Mouse (Mus musculus) forelimb bud, embryonic 11.5 days (tissue): ENCODE data around the gene Cd52.

Experiments
- DNase-seq: peaks from one replicate; pipeline ENCODE4 v3.0.0-alpha.2; 2012; ENCODE audit warnings: low read depth, low spot score

Gene Cd52

GRCm38 (mm10) chr4:134119644-134120043, 24.8 kb upstream of the Cd52 start:
- DNase-seq = no peak

- no peak for DNase-seq
These were observed 24.2 kb upstream of the Cd52 start for GRCm38 (mm10) chr4:134119042-134119441.

- no peak for DNase-seq
These were observed 23.4 kb upstream of the Cd52 start for GRCm38 (mm10) chr4:134118126-134118800.

GRCm38 (mm10) chr4:134117012-134117411, 22.1 kb upstream of the Cd52 start:
- no peak for DNase-seq

- no peak for DNase-seq
These were observed 21.6 kb upstream of the Cd52 start for GRCm38 (mm10) chr4:134116501-134116900.

- no peak for DNase-seq
These were observed 20.6 kb upstream of the Cd52 start for GRCm38 (mm10) chr4:134115215-134116144.

- no peak for DNase-seq
These were observed 19.2 kb upstream of the Cd52 start for GRCm38 (mm10) chr4:134114038-134114437.

GRCm38 (mm10) chr4:134113356-134113994, 18.6 kb upstream of the Cd52 start:
- no peak for DNase-seq

- no peak for DNase-seq
These were observed 17.5 kb upstream of the Cd52 start for GRCm38 (mm10) chr4:134112403-134112802.

- DNase-seq = no peak
These were observed 15.8 kb upstream of the Cd52 start for GRCm38 (mm10) chr4:134110653-134111052.

- DNase-seq = no peak
These were observed 13.3 kb upstream of the Cd52 start for GRCm38 (mm10) chr4:134108196-134108595.

- no peak for DNase-seq
These were observed 12.8 kb upstream of the Cd52 start for GRCm38 (mm10) chr4:134107730-134108129.

- no peak for DNase-seq
These were observed 11.2 kb upstream of the Cd52 start for GRCm38 (mm10) chr4:134106105-134106504.

- DNase-seq = no peak
These were observed 7.8 kb upstream of the Cd52 start for GRCm38 (mm10) chr4:134102742-134103119.

GRCm38 (mm10) chr4:134101979-134102741, 7.3 kb upstream of the Cd52 start, which contains the start of gene Ubxn11:
TSS of gene Ubxn11 (plus strand) at chr4:134102570.
- peak; percentile 91 for DNase-seq

GRCm38 (mm10) chr4:134100245-134100644, 5.4 kb upstream of the Cd52 start:
- no peak for DNase-seq

- DNase-seq = no peak
These were observed 3.7 kb upstream of the Cd52 start for GRCm38 (mm10) chr4:134098628-134099027.

GRCm38 (mm10) chr4:134097015-134097608, 2.2 kb upstream of the Cd52 start:
- no peak for DNase-seq

GRCm38 (mm10) chr4:134096120-134096519, 1.2 kb upstream of the Cd52 start:
- DNase-seq = no peak

- DNase-seq = no peak
These were observed 798 bp downstream of the Cd52 start for GRCm38 (mm10) chr4:134094004-134094564.
